Mouse (Mus musculus) hindlimb bud, embryonic 11.5 days (tissue): Measurements from ENCODE around the gene Oas1d.

Experiments
- DNase-seq: peaks from one replicate; pipeline ENCODE4 v3.0.0-alpha.2; 2012; ENCODE audit warnings: low read depth, low spot score; ENCODE audit errors: extremely low spot score

Gene Oas1d

DNA sequence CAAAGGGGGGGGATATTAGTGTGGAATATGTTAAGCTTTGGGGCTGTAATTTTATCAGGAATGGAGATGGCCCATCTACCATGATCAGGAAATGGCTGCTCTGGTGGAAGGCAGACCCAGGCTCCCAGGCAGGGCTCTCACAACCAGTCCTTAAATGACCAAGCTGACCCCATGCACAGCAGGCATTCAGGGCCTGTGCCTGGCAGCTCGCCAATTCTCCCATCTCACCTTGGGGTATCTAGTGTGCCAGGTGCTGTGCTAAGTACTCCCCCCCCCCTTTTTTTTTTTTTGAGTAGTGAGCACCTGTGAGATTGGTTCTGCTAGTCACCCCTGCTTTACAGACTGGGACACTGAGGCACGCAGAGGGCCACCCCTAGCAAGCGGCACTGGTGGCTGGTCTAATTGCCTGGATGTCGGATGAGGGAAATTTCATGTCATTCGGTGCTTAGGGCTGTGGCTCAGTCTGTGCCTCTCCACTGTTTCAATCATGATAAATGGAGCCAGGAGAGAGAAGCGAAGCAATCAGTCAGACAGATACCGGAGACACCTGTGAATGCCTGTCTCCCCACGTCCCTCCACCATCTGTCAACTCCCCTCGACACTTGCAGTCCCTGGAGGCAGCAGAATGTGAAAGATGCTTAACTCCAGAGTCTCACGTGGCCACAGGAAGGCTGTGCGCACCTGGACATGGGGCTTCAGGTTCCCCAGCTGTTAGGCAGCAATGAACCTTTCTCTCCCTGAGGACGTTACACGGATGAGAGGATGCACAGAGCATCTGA lies 53.2 kb downstream of the Oas1d start:
- DNase-seq, result no peak

DNA sequence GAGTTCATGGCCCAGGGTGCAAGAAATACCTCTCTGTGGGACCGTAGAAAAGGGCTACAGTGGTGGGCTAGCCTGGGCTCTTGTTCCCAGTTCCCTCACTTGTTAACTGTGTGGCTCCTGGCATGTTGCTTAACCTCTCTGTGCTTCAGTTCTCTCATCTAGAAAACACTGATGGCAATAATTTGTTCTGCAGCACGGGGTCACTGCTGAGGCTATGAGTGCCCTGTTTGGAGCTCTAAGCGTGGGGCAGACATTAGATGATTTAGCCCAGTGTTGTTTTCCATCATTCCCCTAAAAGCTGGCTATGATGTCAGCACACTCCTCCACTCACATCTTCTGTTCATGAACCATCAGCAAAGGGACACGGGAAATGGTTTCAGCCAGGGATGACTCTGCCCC lies 53.8 kb downstream of the Oas1d start:
- DNase-seq, result no peak

DNA sequence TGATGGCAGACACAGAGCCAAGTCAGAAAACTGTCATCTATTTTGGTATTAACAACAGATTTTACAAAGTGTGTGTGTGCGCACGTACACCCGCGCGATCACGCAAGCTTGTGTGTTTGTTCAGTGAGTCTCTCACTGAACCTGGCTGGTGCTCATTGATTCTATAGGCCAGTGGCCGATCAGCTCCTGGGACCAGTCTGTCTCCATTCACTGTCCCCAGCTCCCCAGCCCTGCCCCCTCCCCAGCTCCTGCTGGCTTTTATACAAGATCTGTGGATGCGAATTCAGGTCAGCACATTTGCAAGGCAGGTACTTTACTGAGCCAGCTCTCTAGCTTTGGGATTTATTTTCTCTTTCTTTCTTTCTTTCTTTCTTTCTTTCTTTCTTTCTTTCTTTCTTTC lies 54.5 kb downstream of the Oas1d start:
- no peak for DNase-seq

DNA sequence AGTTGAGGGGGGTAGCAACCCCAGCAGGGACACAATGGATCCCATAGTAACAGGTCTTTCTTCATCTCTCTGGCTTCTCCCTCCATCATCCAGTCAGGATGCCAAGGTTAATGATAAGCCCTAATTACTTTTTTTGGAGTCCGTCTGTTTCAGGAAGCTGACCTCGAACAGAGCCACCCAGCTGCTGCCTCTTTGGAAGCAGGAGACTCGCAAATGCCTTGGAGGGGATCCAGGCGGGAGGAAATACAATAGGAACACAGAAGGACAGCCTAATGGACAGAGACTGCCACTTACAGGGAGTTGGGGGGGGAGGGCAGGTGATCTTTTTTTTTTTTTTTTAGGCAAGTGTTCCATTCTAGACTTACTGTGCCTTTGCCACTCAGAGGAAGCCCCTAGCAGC lies 55.4 kb downstream of the Oas1d start:
- no peak for DNase-seq
